Mouse (Mus musculus): ENCODE results near the gene Cdk18. TPM values are rescaled to one million over a fixed set of nuclear protein-coding genes. Genes with fewer than 3 reads are reported as not detected.
A peak's percentile ranks its signal among the peaks of the same experiment; 100 is the strongest.
"Not testable (repeated sequence)": the region's sequence is repeated elsewhere in the genome, so short reads cannot be mapped to it uniquely, and the experiment has no call there.

Cdk18 gene
- polyA plus RNA-seq (2012; rRNA removed) = 1.3 TPM in 2 replicates

DNA sequence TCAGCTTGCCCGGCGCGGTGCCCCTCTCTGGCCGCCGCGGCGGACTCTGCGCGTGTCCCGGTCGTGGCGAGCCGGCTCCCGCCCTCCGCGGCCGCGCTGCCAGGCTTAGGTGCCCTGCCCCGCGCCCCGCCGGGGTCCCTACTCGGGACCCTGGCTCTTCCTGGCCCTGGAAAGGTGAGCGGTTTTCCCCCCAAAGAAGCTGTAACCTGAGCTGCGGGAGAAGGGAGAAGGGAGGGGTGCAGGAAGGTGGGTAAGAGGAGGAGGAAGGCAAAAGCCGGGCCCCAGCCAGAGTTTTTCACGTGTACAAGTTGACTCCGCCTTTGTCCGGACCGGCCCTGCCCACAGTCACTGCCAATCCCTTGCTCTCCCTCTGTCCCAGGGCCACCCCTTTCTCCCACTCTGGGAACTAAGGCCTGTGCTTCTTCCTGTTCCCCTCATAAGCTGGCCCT, at the start of gene Cdk18:
Cdk18 (minus strand) TSS at position 269 of the 449 bp plus-strand sequence.
- no peak for DNase-seq (ENCODE audit: low read depth)
- TF ChIP-seq CTCF (IDR thresholded peaks at IDR 0.05; ENCODE audit: borderline replicate concordance, extremely low read depth, insufficient read depth, insufficient read length) = no peak
- no peak for TF ChIP-seq POLR2A (IDR thresholded peaks at IDR 0.05; ENCODE audit: borderline replicate concordance, extremely low read depth, insufficient read depth, insufficient read length, poor library complexity, severe bottlenecking)

- no peak for DNase-seq (ENCODE audit: low read depth)
- TF ChIP-seq CTCF (IDR thresholded peaks at IDR 0.05; ENCODE audit: borderline replicate concordance, extremely low read depth, insufficient read depth, insufficient read length) = no peak
- no peak for TF ChIP-seq POLR2A (IDR thresholded peaks at IDR 0.05; ENCODE audit: borderline replicate concordance, extremely low read depth, insufficient read depth, insufficient read length, poor library complexity, severe bottlenecking)
Measured at GRCm38 (mm10) chr1:132189231-132189630, 49.7 kb upstream of the Cdk18 start.

DNA sequence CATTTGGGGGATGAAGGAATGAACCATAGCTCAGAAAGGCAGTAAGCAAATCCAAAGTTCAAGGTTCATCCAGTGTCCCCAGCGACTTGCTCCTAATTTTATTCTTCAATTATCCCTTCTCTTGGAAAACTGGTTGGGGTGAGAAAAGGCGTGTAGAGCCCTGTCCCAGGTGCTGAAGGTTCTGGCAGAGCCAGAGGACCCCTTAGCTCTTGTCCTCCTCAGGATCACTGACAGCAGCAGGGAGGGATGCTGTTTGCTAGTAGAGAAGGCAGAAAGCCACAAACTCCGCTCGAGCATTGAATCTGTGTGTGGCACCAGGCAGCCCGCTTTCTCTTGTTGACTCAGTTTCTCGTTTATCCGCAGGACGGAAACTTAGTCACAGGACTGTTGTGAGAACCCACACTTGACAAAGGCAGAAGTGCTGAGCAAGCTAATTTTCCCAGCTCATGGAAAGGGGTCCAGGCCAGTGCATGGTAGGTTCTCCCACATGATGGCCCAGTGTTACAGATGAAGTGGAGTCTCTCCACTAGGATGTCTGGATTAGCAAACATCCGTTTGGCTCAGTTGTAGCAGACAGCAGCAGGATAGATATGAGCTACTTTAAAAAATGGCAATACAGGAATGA, 49.1 kb upstream of the Cdk18 start:
- DNase-seq (ENCODE audit: low read depth) = no peak
- no peak for TF ChIP-seq CTCF (IDR thresholded peaks at IDR 0.05; ENCODE audit: borderline replicate concordance, extremely low read depth, insufficient read depth, insufficient read length)

GRCm38 (mm10) chr1:132186303-132186702, 46.8 kb upstream of the Cdk18 start:
- DNase-seq (ENCODE audit: low read depth) = no peak
- TF ChIP-seq CTCF (IDR thresholded peaks at IDR 0.05; ENCODE audit: borderline replicate concordance, extremely low read depth, insufficient read depth, insufficient read length) = no peak
- TF ChIP-seq POLR2A (IDR thresholded peaks at IDR 0.05; ENCODE audit: borderline replicate concordance, extremely low read depth, insufficient read depth, insufficient read length, poor library complexity, severe bottlenecking) = no peak

DNA sequence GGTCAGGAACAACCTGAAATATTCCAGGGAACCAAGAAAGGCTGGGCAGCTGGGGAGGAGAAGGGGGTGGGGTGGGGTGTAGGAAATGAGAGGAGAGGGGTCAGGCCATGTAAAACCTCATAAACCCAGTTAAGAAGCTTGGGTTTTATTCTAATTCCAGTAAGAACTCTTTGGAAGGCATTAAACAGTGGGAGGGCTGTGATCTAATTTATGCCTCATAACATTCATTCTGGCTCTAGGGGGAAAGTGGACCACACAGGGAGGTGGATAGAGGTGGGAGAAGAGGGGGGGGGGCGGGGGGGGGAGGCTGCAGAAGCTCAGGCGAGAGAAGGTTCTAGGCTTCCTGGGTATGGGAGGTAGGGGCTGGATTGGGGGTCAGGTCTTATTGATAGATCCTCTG, 32.1 kb upstream of the Cdk18 start:
- TF ChIP-seq CTCF (IDR thresholded peaks at IDR 0.05; ENCODE audit: borderline replicate concordance, extremely low read depth, insufficient read depth, insufficient read length) = no peak
- TF ChIP-seq POLR2A (IDR thresholded peaks at IDR 0.05; ENCODE audit: borderline replicate concordance, extremely low read depth, insufficient read depth, insufficient read length, poor library complexity, severe bottlenecking) = no peak

DNA sequence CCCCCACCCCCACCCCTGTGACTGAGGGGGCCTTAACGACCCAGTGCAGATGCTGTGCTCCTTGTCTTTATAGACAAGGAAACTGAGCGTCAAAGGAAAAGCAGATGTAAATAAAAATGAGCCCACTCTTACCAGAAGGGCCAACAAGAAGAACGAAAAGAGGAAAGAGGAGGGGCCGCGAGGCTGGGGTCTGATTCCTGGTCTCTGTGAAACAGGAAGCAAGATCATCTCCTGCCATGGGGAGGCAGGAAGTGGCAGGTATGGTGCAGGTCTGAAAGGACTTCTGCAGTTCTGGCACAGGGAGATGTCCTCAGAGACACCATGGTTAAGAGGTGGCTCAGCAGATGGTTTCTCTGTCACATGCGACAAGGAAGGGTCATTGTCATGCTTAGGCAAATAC, 31.2 kb upstream of the Cdk18 start:
- DNase-seq (ENCODE audit: low read depth) = no peak
- TF ChIP-seq POLR2A (IDR thresholded peaks at IDR 0.05; ENCODE audit: borderline replicate concordance, extremely low read depth, insufficient read depth, insufficient read length, poor library complexity, severe bottlenecking) (no peak), CTCF (IDR thresholded peaks at IDR 0.05; ENCODE audit: borderline replicate concordance, extremely low read depth, insufficient read depth, insufficient read length) (no peak)

More for the DNA sequence above, 32.1 kb upstream of the Cdk18 start:
- DNase-seq (ENCODE audit: low read depth) = no peak

DNA sequence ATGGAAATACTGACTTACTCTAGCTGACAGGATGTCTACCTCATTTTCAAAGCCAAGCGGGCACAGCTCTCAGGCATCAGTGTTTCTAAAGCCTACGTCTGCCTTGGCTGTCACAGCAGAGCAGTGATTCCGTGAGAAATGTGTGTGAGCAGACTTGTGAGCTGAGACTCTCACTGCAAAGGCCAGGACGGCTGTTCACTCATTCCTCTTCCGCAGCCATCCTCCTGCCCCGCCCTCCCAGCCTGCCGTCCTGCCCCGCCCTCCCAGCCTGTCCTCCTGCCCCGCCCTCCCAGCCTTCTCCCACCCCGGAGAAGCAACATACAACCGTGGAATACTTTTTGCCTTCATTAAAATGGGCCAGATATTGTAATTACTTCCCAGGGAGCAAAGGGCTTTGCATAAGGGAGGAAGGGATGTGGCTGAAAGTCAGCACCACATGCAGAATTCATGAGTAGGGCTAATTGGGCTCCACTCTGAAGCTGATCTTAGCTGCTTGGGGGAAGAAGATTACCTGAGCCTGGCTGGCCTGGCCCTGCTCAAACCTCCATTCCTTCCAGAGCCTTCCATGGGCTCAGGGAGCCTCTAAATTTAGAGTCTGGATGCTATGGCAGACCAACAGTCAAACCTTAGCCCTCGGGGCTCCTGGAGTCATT, 28.8 kb upstream of the Cdk18 start:
- no peak for TF ChIP-seq CTCF (IDR thresholded peaks at IDR 0.05; ENCODE audit: borderline replicate concordance, extremely low read depth, insufficient read depth, insufficient read length)
- TF ChIP-seq POLR2A (IDR thresholded peaks at IDR 0.05; ENCODE audit: borderline replicate concordance, extremely low read depth, insufficient read depth, insufficient read length, poor library complexity, severe bottlenecking) = no peak
- DNase-seq (ENCODE audit: low read depth) = peak; percentile 87

DNA sequence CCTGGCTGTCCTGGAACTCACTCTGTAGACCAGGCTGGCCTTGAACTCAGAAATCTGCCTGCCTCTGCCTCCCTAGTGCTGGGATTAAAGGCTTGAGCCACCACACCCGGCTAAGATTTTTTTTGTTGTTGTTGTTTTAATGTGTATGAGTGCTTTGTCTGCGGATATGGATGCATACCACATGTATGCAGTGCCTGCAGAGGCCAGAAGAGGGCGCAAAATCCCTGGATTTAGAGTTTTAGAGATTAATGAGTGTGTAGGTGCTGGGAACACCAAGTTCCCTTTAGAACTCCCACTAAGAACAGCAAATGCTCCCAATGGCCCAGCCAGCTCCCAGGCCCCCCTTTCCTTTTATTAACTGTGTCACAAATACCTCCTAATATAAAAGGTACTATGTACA, 26.4 kb upstream of the Cdk18 start:
- DNase-seq (ENCODE audit: low read depth) = no peak
- TF ChIP-seq POLR2A (IDR thresholded peaks at IDR 0.05; ENCODE audit: borderline replicate concordance, extremely low read depth, insufficient read depth, insufficient read length, poor library complexity, severe bottlenecking) (no peak), CTCF (IDR thresholded peaks at IDR 0.05; ENCODE audit: borderline replicate concordance, extremely low read depth, insufficient read depth, insufficient read length) (peak; percentile 47; the same call in 1 of the 2 replicates)

GRCm38 (mm10) chr1:132164780-132165518, 25.5 kb upstream of the Cdk18 start:
- peak; percentile 78 for DNase-seq (ENCODE audit: low read depth)
- TF ChIP-seq CTCF (IDR thresholded peaks at IDR 0.05; ENCODE audit: borderline replicate concordance, extremely low read depth, insufficient read depth, insufficient read length) (no peak), POLR2A (IDR thresholded peaks at IDR 0.05; ENCODE audit: borderline replicate concordance, extremely low read depth, insufficient read depth, insufficient read length, poor library complexity, severe bottlenecking) (no peak)

DNA sequence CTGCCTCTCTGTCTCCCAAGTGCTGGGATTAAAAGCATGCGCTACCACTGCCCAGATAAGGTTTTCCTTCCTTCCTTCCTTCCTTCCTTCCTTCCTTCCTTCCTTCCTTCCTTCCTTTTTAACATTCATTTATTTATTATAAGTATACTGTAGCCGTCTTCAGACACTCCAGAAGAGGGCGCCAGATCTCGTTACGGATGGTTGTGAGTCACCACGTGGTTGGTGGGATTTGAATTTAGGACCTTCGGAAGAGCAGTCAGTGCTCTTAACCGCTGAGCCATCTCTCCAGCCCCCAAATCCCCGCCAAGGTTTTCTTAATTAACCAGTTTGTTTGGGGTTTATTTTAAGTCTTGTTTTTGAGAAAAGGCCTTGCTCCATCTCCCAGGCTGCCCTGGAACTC, 23.1 kb upstream of the Cdk18 start:
- DNase-seq (ENCODE audit: low read depth) = not testable (repeated sequence)
- TF ChIP-seq CTCF (IDR thresholded peaks at IDR 0.05; ENCODE audit: borderline replicate concordance, extremely low read depth, insufficient read depth, insufficient read length) = peak; percentile 18; the same call in 1 of the 2 replicates

GRCm38 (mm10) chr1:132161211-132161880, 21.9 kb upstream of the Cdk18 start:
- no peak for DNase-seq (ENCODE audit: low read depth)
- no peak for TF ChIP-seq CTCF (IDR thresholded peaks at IDR 0.05; ENCODE audit: borderline replicate concordance, extremely low read depth, insufficient read depth, insufficient read length)
- no peak for TF ChIP-seq POLR2A (IDR thresholded peaks at IDR 0.05; ENCODE audit: borderline replicate concordance, extremely low read depth, insufficient read depth, insufficient read length, poor library complexity, severe bottlenecking)
